In the genomic region with DNA sequence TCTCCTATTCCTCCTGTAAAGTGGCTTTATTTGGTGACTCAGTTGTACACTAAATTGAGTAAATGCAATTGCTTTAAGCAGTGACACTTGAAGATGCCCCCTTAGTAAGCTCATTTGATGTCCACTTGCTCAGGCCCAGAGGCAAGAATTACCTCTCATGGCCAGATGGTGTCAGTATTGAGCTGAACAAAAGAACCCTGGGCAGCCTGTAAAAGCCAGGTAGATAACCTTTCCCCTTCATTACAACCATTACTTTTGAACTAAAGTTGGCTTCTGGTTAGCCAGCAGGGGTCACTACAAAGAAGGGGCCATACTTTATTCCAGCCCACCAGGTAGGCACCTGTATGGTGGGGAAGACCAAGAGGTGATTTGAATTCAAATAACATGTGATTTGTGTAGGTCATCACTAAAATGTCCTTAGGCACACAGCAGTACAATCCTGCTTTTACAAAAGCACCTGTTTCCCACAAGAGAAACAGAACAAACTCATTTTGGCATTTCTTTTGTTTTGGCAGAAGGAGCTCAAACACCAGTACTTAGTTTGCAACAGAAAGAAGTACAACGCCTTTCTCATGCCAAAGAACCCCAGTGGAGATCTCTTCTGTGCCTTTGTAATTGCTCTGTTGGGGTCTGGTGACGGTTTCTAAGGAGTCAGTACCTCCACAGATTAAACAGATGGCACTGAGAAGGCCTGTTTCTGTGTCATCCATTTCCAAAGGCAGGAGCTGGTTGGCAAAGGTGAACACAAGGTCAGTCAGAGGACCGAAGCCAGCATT, we compare ENCODE assay signal across 9 mouse cellular contexts.
DNase-seq lines count a peak whose midpoint lies in the region; ATAC-seq and TF ChIP-seq lines count a peak whose summit lies in the region.
"Had no signal": no experiment of that assay in that cellular context is flagged by ENCODE, and none has a peak within 500 bp of the region (broad histone marks: within the 10 kb centered on the region; RNA-seq: fewer than 3 reads in every experiment).

No protein-coding gene starts in this region.

- peaks cover 15% of the 10 kb centered on the region for H3K36me3 ChIP-seq in forebrain, postnatal 0 days (ENCODE audit: insufficient read depth)
- peaks cover 6% of the 10 kb centered on the region for H3K36me3 ChIP-seq in hindbrain, embryonic 16.5 days (ENCODE audit: control insufficient read depth, insufficient read depth, low read length)
- H3K36me3 ChIP-seq in midbrain, embryonic 13.5 days = peaks cover 29% of the 10 kb centered on the region
- peaks cover 44% of the 10 kb centered on the region for H3K36me3 ChIP-seq in stomach, embryonic 14.5 days (ENCODE audit: control insufficient read depth, insufficient read depth, low read length)

- DNase-seq in urinary bladder, postnatal 25 days (ENCODE audit: low spot score) = peak; percentile 52
- no peak for DNase-seq in urinary bladder, postnatal 10 days (ENCODE audit: low spot score)
- peak; percentile 54 to 71 for DNase-seq in cerebellum, adult 18-20 months
- DNase-seq in forebrain, postnatal 0 days = peak; percentile 79
- DNase-seq in left cerebral cortex, adult 2 months (ENCODE audit: extremely low spot score in 1 of 2, low spot score in 2 of 2) = peak; percentile 46 to 59

- H3K4me2 ChIP-seq in forebrain, postnatal 0 days (ENCODE audit: low read depth) = no peak overlapping the region
- no peak overlapping the region for H3K4me2 ChIP-seq in hindbrain, embryonic 16.5 days (ENCODE audit: low read length)
- no peak overlapping the region for H3K4me2 ChIP-seq in midbrain, embryonic 13.5 days (replicated peaks)
- no peak overlapping the region for H3K4me2 ChIP-seq in stomach, embryonic 14.5 days (replicated peaks; ENCODE audit: low read depth, low read length)
- H3K4me2 ChIP-seq: embryonic facial prominence, embryonic 15.5 days had no signal

- H3K4me1 ChIP-seq in forebrain, postnatal 0 days (ENCODE audit: insufficient read depth) = no peaks in the 10 kb centered on the region
- no peaks in the 10 kb centered on the region for H3K4me1 ChIP-seq in hindbrain, embryonic 16.5 days (ENCODE audit: control insufficient read depth, insufficient read depth, low read depth, low read length)
- peaks cover 5% of the 10 kb centered on the region; the same call in 1 of the 2 replicates for H3K4me1 ChIP-seq in midbrain, embryonic 13.5 days (replicated peaks)
- H3K4me1 ChIP-seq in stomach, embryonic 14.5 days (ENCODE audit: control insufficient read depth, insufficient read depth, low read length) = no peaks in the 10 kb centered on the region

- H3K9ac ChIP-seq in forebrain, postnatal 0 days = no peak overlapping the region
- no peak overlapping the region for H3K9ac ChIP-seq in hindbrain, embryonic 16.5 days (ENCODE audit: low read depth, low read length)
- H3K9ac ChIP-seq in midbrain, embryonic 13.5 days (replicated peaks) = no peak overlapping the region
- no peak overlapping the region for H3K9ac ChIP-seq in stomach, embryonic 14.5 days (replicated peaks; ENCODE audit: low read depth, low read length)
- H3K9ac ChIP-seq: embryonic facial prominence, embryonic 15.5 days had no signal

- H3K4me3 ChIP-seq in forebrain, postnatal 0 days (ENCODE audit: low read depth, low read length) = no peak overlapping the region
- H3K4me3 ChIP-seq in hindbrain, embryonic 16.5 days (ENCODE audit: low read length) = no peak overlapping the region
- no peak overlapping the region for H3K4me3 ChIP-seq in left cerebral cortex, adult 2 months
- no peak overlapping the region for H3K4me3 ChIP-seq in midbrain, embryonic 13.5 days (replicated peaks)
- H3K4me3 ChIP-seq in stomach, embryonic 14.5 days (ENCODE audit: low read depth, low read length) = no peak overlapping the region
- H3K4me3 ChIP-seq: embryonic facial prominence, embryonic 15.5 days had no signal

- ATAC-seq in forebrain, postnatal 0 days = peak; percentile 56
- peak; percentile 48 for ATAC-seq in hindbrain, embryonic 16.5 days
- peak; percentile 25; the same call in 1 of the 2 replicates for ATAC-seq in midbrain, embryonic 13.5 days
- 0 out of 2 replicates have a peak, but pooled peaks have one; percentile 50 for ATAC-seq in stomach, embryonic 14.5 days (ENCODE audit: insufficient number of reproducible peaks, insufficient read depth, low FRiP score, low read depth)

- intact Hi-C loops in left cerebral cortex, adult 2 months (cut with DNase I) = loop anchor here (2.0 to 10.0 kb wide), 4 partner anchors 303 to 1754 kb away; no protein-coding TSS in a partner anchor

- no peaks in the 10 kb centered on the region for H3K27me3 ChIP-seq in forebrain, postnatal 0 days (ENCODE audit: insufficient read depth, low read length)
- H3K27me3 ChIP-seq in hindbrain, embryonic 16.5 days (replicated peaks; ENCODE audit: control insufficient read depth, insufficient read depth, low read length) = no peaks in the 10 kb centered on the region
- no peaks in the 10 kb centered on the region for H3K27me3 ChIP-seq in midbrain, embryonic 13.5 days
- no peaks in the 10 kb centered on the region for H3K27me3 ChIP-seq in stomach, embryonic 14.5 days (ENCODE audit: control insufficient read depth, insufficient read depth, low read length)
- H3K27me3 ChIP-seq: embryonic facial prominence, embryonic 15.5 days had no signal

- no peaks in the 10 kb centered on the region for H3K9me3 ChIP-seq in forebrain, postnatal 0 days (ENCODE audit: low read length)
- no peaks in the 10 kb centered on the region for H3K9me3 ChIP-seq in hindbrain, embryonic 16.5 days (ENCODE audit: control insufficient read depth, low read length)
- no peaks in the 10 kb centered on the region for H3K9me3 ChIP-seq in midbrain, embryonic 13.5 days
- H3K9me3 ChIP-seq in stomach, embryonic 14.5 days (ENCODE audit: control insufficient read depth, low read depth, low read length) = no peaks in the 10 kb centered on the region
- H3K9me3 ChIP-seq: embryonic facial prominence, embryonic 15.5 days had no signal

- TF ChIP-seq CTCF in forebrain, postnatal 0 days (IDR thresholded peaks at IDR 0.05; ENCODE audit: low read depth) = peak; percentile 87
- TF ChIP-seq CTCF in left cerebral cortex, adult 2 months (IDR thresholded peaks at IDR 0.05) = peak; percentile 91

- H3K27ac ChIP-seq in forebrain, postnatal 0 days (ENCODE audit: low read depth, low read length) = no peak overlapping the region
- no peak overlapping the region for H3K27ac ChIP-seq in hindbrain, embryonic 16.5 days (ENCODE audit: low read depth, low read length)
- no peak overlapping the region; the same call in 1 of the 2 replicates for H3K27ac ChIP-seq in left cerebral cortex, adult 2 months
- no peak overlapping the region for H3K27ac ChIP-seq in midbrain, embryonic 13.5 days
- no peak overlapping the region for H3K27ac ChIP-seq in stomach, embryonic 14.5 days (ENCODE audit: low read length)

- WGBS in forebrain, postnatal 0 days = 51% methylated on average over 3 of the region's 3 CpGs
- 37% methylated on average over 3 of the region's 3 CpGs for WGBS in hindbrain, embryonic 16.5 days
- WGBS in midbrain, embryonic 13.5 days = 60% methylated on average over 3 of the region's 3 CpGs
- WGBS in stomach, embryonic 14.5 days = 72% methylated on average over 3 of the region's 3 CpGs
